Mouse (Mus musculus) brain, embryonic 18.5 days (tissue): ENCODE results near the gene Kdm4b.

Experiments used
- DNase-seq: peaks from one replicate; pipeline ENCODE4 v3.0.0-alpha.2; 2012; ENCODE audit warnings: low read depth, low spot score

Gene Kdm4b

DNA sequence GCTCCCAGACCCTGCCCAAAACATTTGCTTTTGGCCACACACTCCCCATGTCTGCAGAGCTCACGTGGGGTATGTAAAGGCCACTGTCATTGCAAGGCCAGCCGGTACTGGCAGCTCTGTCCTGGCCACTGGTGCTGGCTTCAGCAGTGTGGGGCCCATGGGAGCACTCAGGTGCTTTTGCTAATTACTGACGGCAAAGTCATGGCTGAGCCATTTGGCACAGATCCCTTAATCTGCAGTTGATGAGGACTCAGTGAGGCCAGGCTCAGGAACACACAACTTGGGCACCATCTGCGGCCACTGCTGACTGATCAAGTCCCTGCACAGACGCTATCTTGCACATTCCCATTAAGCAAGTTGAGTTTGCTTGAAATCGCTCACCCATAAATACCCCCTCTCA is 59.0 kb downstream of the Kdm4b start:
- DNase-seq: no peak

DNA sequence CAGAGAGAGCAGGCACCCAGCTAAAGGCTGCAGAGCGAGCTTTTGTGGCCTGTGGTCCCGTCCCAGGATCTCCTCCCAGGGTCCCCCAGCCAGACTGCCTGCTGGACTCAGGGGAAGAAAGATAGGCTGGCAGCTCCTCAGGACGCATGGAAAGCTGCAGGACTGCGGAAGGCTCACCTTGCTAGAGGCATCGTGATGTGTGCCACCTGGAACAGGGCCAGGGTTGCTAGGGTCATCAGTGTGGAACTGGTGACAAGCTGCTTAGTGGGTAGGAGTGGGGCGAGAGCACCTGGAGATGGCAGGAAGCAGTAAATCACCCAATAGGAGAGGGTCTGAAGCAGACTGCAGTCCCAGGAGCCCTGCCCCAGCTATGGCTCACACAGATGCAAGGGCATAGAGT is 61.8 kb downstream of the Kdm4b start:
- DNase-seq: no peak

DNA sequence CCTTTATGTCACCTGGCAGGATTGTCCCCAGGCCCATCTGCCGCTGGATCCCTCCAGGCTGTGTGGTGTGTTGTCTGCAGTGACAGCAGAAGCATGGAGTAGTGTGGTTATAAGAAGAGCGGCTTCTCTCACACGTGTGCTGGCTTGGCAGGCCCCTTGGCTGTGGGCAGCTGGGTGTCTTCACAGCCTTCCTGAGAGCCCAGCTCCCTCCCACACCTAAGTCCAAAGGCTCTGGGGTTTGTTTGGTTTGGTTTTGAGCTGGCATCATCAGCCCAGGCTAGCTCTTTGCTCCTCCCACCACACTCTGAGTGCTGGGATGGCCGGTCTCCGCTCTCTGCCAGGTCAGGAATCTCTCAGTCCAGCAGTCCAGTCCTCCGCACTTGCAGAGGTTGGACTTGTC is 67.4 kb downstream of the Kdm4b start:
- no peak for DNase-seq

DNA sequence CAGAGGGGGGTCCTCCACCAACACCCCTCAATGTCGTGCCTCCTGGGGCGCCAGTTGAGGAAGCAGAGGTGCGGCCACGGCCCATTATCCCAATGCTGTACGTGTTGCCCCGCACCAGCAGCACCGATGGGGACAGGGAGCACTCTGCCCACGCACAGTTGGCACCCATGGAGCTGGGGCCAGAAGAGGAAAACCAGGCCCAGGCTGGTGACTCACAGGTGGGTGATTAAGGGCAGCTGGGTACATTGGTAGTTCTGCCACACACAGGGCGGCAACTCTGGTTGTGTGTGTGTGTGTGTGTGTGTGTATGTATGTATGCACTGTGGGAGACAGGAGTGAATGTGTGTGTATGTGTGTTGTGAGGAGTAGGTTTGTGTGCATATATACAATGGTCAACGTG is 68.0 kb downstream of the Kdm4b start:
- no peak for DNase-seq

DNA sequence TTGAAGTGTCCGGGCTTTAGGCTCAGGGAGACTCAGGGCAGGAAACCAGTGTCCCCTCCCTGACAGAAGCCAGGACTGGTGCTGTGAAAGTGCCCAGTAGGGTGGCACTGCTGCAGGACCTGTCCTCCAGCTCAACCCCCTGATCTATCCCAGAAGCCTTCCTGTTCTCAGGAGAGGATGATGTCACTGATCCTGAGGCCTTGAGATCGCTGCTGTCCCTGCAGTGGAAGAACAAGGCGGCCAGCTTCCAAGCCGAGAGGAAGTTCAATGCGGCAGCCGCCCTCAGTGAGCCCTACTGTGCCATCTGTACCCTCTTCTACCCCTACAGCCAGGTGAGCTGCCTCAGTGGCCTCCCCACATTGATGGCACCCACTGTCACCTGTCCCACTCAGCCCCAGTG is 70.2 kb downstream of the Kdm4b start:
- DNase-seq: no peak

DNA sequence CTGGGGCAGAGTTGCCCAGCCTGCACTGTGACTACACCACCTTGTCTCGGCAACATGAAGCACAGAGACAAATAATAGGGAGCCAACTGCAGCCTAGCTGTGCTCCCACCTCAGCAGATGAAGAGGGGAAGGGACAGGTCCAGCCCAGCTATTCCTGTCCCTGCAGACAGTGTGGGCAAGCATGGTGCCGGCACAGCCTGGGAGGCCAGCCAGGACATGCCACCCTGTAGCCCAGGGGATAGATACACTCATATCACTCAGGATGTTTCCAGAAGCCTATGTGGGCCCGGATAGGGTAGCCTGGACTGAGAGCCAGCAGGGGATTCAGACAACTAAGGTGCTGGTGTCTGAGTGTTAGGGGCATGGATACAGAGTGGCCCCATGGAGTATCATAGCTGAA is 74.4 kb downstream of the Kdm4b start:
- no peak for DNase-seq

DNA sequence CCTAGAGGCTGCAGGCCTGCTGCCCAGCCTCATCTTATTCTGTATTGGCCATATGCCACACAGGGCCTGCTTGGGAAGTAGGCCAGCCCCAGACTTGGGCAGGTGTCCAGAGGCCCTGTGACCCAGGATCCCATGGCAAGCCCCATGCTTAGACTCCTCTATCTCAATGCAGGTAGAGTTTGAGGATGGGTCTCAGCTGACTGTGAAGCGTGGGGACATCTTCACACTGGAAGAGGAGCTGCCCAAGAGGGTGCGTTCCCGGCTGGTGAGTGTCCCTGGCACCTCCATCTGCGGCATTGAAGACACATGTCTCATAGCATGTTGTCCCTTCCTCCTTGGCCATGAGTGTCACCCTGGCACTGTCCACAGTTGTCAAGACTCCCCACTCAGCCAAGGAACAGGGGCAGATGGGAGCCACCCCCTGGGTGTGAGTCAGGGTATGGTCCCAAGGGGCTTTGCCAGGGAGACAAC is 75.2 kb downstream of the Kdm4b start:
- DNase-seq: no peak

DNA sequence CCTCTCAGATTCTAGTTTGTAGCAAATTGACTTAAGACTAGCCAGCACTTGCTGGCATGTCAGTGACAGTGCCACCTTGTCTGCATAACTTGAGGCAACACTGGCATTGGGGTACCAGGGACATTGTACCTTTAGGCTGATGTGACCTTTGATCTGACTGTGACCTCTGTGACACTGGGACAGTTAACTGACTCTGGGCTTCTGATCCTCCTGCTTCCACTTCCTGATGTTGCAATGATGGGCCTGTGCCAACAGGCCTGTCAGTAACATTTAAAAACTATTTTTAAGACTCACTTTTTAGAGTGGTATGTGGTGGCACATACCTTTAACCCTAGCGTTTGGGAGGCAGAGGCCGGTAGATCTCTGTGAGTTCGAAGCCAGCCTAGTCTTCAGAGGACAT is 79.5 kb downstream of the Kdm4b start:
- DNase-seq: no peak

DNA sequence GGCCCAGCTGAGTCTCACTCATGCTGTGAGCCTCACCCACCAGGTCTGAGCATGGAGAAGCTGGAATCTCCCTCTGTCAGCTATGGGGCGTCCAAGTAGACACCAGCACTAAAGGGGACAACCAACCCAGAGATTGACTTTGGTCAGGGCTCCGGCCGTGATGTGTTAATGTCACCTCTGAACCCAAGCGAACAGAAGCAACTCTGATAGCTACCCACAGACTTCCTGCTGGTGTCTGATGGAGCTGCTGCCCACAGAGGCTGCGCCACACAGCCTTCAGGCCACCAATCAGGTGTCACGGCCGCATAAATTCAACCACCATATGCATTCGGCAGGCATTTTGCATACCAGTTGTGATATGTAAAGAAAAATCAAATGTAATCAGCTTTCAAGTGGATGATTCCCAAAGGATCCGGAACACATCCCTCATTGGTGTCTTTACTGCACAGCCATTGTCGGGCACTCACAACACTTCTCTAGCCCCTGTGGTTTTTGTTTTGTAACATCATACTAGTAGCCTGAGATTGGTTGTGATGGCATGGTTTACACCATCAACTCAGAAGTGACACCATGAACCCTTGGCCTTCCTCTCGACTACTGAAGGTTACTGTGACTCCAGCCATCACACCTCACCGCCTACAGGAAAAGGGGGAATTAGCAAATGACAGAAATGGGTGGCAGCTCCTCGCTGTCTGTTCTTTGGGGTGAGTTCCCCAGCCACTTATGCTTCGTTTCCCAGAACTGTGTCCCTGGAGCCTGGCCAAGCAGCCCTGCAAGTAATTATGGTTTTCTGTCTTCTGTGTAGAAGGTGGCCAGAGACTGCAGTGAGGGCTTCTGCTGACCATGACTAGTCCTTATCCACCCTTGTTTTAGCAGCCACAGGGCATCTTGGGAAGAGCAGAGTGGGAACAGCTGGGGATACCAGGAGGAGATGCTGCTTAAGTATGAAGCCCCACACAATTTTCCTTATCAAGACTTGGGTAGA is 80.3 kb downstream of the Kdm4b start:
- no peak for DNase-seq

DNA sequence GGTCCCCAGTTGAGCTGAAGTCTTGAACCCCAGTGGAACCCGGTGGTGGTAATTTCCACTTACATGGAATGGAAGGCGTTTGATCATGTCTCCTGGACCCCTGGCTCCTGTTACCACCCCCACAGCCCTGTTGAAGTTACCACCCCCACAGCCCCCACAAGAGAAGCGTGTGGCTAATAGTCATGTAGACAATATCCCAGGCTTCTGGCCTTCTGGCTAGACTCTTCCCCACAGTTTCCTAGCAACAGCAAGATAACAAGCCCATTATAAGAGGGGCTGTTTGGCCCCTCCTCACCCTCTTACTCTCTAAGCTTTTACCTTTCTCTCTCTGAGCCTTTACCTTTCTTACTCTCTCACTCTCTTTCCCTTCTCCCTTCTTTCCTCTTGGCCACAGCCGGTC is 81.0 kb downstream of the Kdm4b start:
- DNase-seq: no peak

DNA sequence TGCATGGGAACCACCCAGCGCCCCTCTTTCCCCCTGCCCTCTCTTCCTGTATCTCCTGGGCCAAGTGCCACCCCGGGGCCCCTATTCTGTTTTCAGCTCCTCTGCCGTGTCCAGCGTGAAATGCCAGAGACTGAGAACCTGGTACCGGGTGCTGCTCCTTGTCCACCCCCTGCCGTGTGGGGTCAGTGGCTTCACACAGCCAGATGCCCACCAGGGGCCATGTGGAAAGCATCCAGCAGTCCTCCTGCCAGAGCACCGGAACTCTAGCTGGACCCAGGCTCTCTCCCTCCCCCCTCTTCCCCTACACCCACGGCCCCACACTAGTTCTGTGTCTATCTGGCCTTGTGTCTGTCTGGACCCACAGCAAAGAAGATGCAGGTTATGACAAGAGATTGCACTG is 81.5 kb downstream of the Kdm4b start:
- no peak for DNase-seq

DNA sequence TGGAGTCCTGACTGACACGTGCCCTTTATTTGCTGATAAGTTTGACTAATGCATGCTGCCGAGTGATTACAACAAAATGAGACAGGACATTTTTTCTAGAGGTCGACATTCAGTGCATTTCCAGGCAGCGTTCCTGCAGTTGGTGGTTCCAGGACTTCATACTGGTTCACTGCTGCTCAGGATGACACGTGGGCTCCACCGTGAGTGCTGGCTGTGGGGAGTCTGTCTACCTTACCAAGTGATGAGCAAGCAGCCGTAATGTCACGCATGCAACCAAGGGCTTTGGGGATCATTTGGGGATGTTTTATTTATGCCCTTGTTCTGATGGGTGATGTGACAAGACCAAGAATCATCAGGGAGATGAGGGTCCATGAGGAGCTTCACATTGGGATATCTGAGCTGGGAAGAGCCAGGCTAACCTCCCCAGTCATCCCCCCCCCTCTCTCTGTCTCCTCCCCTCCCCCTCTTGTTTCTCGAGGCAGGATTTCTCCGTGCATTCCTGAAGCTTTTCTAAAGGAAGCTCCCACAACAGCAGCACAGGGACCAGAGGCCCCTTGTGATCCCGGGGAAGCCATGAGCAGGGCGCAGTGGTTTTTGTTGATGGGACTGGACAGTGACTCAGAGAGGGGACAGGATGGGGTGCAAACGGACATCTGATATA is 83.2 kb downstream of the Kdm4b start:
- DNase-seq: no peak

DNA sequence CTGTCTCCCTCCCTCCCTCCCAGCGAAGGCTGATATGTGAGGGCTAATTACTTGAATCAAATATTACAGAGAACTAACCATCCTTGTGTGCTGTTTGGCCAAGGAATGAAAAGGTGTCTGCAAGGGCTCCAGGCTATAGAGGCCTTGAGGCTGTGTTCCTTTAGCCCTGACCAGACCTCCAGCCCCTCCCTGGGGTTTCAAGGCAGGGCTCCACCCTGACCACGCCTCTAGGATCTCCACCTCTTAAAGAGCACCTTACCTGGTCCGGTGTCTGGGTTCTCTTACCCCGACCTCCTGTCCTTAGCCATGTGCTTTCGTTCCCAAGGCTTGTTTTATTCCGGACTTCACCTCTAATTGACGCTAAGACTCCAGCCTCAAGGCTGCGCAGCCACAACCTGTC is 83.9 kb downstream of the Kdm4b start:
- no peak for DNase-seq

DNA sequence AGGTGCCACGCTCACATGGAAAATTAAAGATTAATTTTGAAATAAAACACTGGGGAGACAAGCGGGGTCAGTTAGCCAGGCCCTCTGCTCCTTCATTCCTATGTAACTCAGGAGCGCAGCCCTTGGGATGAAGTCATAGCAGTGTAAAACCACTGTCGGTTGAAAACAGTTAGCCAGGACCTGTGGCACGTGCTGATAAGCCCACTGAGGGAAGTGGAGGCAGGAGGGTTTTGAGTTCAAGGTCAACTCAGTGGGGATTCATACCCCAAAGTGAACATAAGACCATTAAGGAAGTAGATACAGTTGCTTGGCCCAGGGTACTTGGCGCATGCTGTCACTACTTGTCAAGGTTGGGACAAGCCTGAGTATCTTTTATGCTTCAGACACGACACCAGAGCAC is 85.6 kb downstream of the Kdm4b start:
- DNase-seq: no peak

DNA sequence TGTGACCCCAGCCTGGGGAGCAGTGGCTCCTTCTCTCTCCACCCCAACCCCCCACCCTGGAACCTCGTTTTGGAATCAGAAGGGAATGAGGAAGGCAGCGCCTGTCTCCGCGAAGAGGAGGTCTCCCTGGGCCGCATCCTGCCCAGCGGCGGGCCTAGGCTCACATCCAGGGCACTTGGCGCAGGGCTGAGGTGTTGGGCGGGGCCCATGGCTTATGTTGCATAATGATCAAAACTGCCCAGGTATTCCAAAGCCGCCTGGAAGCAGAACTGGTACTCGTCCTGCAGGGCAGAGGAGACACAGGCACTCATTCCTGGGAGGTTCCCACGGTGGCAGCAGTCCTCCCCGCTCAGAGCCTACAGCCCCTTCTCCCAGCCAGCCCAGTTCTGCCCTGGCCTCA is 87.3 kb downstream of the Kdm4b start:
- no peak for DNase-seq

DNA sequence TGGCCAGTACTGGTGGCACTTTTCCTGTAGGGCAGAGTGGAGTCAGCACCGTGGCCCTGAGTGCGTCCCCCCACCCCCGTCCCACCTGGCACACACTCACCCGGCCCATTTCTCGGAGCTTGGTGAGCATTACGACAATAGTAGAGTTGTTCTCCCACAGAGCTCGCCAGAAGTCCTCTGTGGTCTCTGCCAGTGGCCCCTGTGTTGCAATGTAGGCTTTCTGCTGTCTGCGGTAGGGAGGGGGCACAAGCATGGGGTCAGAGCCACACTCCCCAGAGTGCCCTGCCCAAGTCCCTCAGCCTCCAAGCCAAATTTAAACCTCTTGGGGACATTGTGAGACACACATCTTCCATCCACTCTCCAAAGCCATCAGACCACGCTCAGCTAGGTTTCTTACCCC is 88.9 kb downstream of the Kdm4b start:
- DNase-seq: no peak

DNA sequence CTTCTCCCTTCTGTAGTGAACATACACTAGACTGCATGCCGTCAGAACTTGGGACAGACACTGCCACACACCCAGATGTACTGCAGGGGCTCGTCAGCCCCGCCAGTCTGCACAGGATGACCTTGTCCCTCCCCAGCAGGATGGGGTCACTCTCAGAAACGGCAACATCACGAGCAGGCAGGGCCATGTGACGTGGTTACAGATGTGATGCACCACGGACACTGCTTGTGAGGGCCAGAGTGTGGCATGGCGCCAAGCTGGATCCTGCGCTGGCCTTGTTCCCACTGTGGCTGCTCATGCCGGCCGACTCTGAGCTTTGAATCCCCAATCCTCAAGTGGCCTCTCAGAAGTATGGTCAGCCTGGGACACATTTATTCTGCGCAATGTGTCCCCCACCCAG is 92.4 kb downstream of the Kdm4b start:
- DNase-seq: no peak

DNA sequence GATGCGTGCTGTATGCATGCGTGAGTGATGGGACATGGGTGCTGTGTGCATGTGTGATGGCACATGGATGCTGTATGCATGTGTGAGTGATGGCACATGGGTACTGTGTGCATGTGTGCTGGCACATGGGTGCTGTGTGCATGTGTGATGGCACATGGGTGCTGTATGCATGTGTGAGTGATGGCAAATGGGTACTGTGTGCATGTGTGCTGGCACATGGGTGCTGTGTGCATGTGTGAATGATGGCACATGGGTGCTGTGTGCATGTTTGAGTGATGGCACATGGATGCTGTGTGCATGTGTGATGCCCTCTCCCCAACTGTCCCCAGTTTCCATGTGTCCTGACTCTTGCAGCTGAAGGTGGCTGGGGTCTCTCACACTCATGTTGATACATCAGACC is 94.2 kb downstream of the Kdm4b start:
- DNase-seq: no peak

DNA sequence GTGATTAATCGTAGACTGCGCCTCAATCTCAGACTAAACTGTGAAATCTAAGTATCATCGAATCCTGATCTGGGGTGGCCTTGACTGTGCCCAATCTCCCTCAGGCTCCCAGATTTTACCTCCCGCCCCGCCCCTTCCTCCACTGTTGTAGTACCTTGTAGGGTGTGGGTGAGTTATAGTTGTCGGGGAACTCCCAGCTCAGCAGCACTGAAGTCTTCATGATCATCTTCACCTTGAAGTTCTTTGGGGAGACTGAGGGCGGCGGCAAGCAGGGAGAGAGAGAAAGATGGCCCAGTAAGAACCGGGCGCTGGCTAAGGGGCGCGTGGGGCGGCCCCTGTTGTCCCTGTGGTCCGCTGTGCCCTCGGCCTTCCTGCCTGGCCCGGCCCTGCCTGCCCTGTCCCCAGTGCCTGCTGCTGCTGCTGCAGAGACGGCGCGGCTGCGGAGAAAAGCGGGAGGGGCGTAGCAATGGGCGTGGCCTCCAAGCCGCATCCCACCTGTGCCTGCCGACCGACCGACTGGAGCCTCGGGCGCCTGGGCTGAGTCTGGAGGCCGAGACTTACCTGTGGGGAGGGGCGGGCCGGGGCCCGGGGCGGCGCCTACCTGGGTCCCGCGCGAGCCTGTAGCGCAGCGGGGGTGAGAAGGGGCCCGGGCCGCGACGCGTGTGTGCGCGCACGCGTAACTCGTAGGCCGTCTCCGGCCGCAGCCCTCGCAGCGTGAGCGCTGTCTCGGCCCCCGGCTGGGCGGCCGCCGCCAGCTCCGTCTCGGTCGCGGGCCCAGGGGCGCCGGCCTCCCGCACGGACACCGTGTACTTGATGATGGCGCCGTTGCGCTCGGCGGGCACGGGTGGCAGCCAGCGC is 99.1 kb downstream of the Kdm4b start:
- no peak for DNase-seq

DNA sequence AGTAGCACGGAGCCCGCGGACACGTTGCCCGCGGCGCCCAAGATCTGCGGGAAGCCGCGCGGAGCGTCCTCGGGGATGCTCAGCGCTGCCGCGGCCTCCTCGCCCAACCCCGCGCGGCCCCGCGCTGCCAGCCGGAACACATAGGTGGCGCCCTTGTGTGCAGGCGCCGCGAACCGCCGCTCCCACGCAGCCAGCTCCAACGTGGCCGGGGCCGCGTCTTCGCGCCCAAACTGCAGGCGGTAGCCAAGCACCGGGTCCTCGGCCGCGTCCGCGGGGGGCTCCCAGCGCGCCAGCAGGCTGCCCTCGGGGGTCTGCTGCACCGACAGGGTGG is 99.7 kb downstream of the Kdm4b start:
- DNase-seq: no peak

DNA sequence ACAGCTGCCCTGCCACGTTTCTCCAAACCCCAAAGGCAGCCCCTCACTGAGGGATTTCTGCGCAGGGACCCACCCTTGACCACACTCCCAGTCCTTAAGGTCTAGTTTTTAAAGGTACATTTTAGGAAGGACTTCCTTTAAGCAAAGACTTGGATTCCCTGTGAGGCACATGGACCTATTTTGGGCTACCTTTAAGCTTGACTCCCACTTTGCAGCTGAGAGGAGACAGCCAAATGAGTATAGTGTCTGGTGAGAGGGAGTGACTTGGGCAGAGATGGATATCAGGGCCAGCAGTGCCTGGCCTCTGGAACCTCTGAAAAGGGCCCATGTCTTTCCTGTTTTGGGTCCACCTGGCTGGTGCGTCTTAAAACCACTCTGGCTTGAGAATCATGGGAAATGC is 100.1 kb downstream of the Kdm4b start:
- no peak for DNase-seq

DNA sequence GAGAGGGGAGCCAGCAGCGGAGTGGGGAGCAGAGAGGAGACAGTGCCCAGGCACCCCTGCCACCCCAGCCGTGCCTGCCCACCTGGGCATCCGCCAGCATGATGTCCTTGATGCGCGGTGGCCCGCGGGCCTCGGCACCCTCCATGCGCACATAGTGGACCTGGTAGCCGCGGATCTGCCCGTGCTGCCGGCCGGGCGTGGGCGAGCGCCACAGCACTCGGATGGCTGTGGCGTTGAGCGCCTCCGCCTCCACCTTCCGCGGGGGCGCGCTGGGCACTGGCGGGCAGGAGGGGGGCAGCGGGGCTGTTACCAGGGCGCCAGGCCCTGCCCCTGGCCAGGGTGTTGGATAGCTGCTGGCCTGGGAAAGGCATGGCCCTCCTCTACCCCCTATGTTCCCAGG is 102.0 kb downstream of the Kdm4b start:
- DNase-seq: no peak
